Mouse (Mus musculus) myocyte (in vitro differentiated cells): Measurements from ENCODE around the gene Arfip2. TPM values are rescaled to one million over a fixed set of nuclear protein-coding genes. Genes with fewer than 3 reads are reported as not detected.
A peak's percentile ranks its signal among the peaks of the same experiment; 100 is the strongest.

Source experiments
- H3K27me3 ChIP-seq: one replicate; pipeline ENCODE4 v1.6.1; 2011; ENCODE audit not compliant: control insufficient read depth, insufficient read depth, insufficient read length
- H3K36me3 ChIP-seq: one replicate; pipeline ENCODE4 v1.6.1; 2011; ENCODE audit not compliant: control insufficient read depth, insufficient read depth
- H3K4me2 ChIP-seq: one replicate; pipeline ENCODE4 v1.6.1; 2011; ENCODE audit warnings: low read depth, control low read depth
- H3K4me3 ChIP-seq: one replicate; pipeline ENCODE4 v1.5.1; 2011; ENCODE audit warnings: mild to moderate bottlenecking, control low read depth, moderate library complexity
- H3K79me2 ChIP-seq: one replicate; pipeline ENCODE4 v1.6.1; 2011; ENCODE audit not compliant: control insufficient read depth, insufficient read depth
- H3ac ChIP-seq: one replicate; pipeline ENCODE4 v1.6.1; 2011; ENCODE audit not compliant: control insufficient read depth, insufficient read length
- CEBPB ChIP-seq: IDR thresholded peaks from 2 replicates; pipeline ENCODE4 v1.6.1; 2011; ENCODE audit warnings: mild to moderate bottlenecking, moderate library complexity; ENCODE audit not compliant: poor library complexity, insufficient read depth, severe bottlenecking
- E2F4 ChIP-seq: IDR thresholded peaks from one replicate; pipeline ENCODE4 v1.6.1; 2011; ENCODE audit warnings: mild to moderate bottlenecking, control low read depth, moderate library complexity; ENCODE audit not compliant: insufficient read depth
- MAX ChIP-seq: IDR thresholded peaks from one replicate; pipeline ENCODE4 v1.6.1; 2011; ENCODE audit warnings: low read depth, mild to moderate bottlenecking, control low read depth
- MYOD1 ChIP-seq, 3 experiments: IDR thresholded peaks; one replicate each; pipeline ENCODE4 v1.6.1; 2011; ENCODE audit warnings: control low read depth in 2 of 3, low read depth in 2 of 3, mild to moderate bottlenecking in 2 of 3, moderate library complexity in 1 of 3; ENCODE audit not compliant: insufficient read length in 2 of 3, control insufficient read depth in 1 of 3
- MYOG ChIP-seq, 3 experiments: IDR thresholded peaks; one replicate each; pipeline ENCODE4 v1.6.1; 2011; ENCODE audit warnings: control low read depth in 2 of 3, low read depth in 2 of 3, mild to moderate bottlenecking in 2 of 3; ENCODE audit not compliant: insufficient read length in 2 of 3, control insufficient read depth in 1 of 3, insufficient read depth in 1 of 3
- POLR2A ChIP-seq: IDR thresholded peaks from one replicate; pipeline ENCODE4 v1.6.1; 2011; ENCODE audit warnings: low read depth, mild to moderate bottlenecking, control low read depth, moderate library complexity; ENCODE audit not compliant: insufficient read length
- POLR2AphosphoS2 ChIP-seq: IDR thresholded peaks from one replicate; pipeline ENCODE4 v1.6.1; 2011; ENCODE audit warnings: low read depth, control low read depth; ENCODE audit not compliant: insufficient read length
- REST ChIP-seq: IDR thresholded peaks from one replicate; pipeline ENCODE4 v1.6.1; 2011; ENCODE audit warnings: mild to moderate bottlenecking, control low read depth, moderate library complexity; ENCODE audit not compliant: insufficient read depth, insufficient read length
- SRF ChIP-seq: IDR thresholded peaks from one replicate; pipeline ENCODE4 v1.6.1; 2011; ENCODE audit warnings: low read depth; ENCODE audit not compliant: control insufficient read depth, insufficient read length
- TCF12 ChIP-seq: IDR thresholded peaks from one replicate; pipeline ENCODE4 v1.6.1; 2011; ENCODE audit warnings: mild to moderate bottlenecking, control low read depth; ENCODE audit not compliant: poor library complexity, insufficient read depth, severe bottlenecking
- TCF3 ChIP-seq: IDR thresholded peaks from one replicate; pipeline ENCODE4 v1.6.1; 2011; ENCODE audit warnings: low read depth, control low read depth; ENCODE audit not compliant: insufficient read length
- USF1 ChIP-seq: IDR thresholded peaks from one replicate; pipeline ENCODE4 v1.6.1; 2011; ENCODE audit warnings: low read depth, mild to moderate bottlenecking, control low read depth, moderate library complexity
- polyA plus RNA-seq: library from polyadenylated mRNA; unstranded; fragments of >200 nt; fragmentation: generic; extraction: Trizol; gene quantifications from one replicate; pipeline ENCODE4 v1.2.1, GENCODE M21; 2012; ENCODE audit warnings: missing spikeins

Arfip2 gene
- polyA plus RNA-seq, 1 experiment: 28.4 TPM

GRCm38 (mm10) chr7:105639756-105640155 lies 460 bp downstream of the Arfip2 start, which contains the start of gene Timm10b:
Gene Timm10b (plus strand): TSS chr7:105640056.
- Histone ChIP-seq H3K27me3 (no peaks in the 10 kb centered on the region), H3ac (peak within 1 kb of the TSS; percentile 75), H3K4me2 (peak within 1 kb of the TSS; percentile 96), H3K4me3 (peak within 1 kb of the TSS; percentile 96), H3K36me3 (peaks cover 16% of the 10 kb centered on the region), H3K79me2 (peaks cover 25% of the 10 kb centered on the region)
- TF ChIP-seq TCF12 (no peak), E2F4 (no peak), CEBPB (no peak), REST (no peak), MYOG (IDR thresholded peaks at IDR 0.05; ENCODE audit: control insufficient read depth in 1 of 3, insufficient read depth in 1 of 3, insufficient read length in 2 of 3, low read depth in 2 of 3) (no peak), USF1 (no peak), SRF (no peak), TCF3 (no peak), POLR2A (no peak), MYOD1 (IDR thresholded peaks at IDR 0.05; ENCODE audit: control insufficient read depth in 1 of 3, insufficient read length in 2 of 3, low read depth in 2 of 3) (no peak), MAX (no peak), POLR2AphosphoS2 (no peak)

- TF ChIP-seq SRF (no peak), MAX (no peak), USF1 (no peak), POLR2AphosphoS2 (no peak), POLR2A (no peak), CEBPB (no peak), MYOD1 (IDR thresholded peaks at IDR 0.05; ENCODE audit: control insufficient read depth in 1 of 3, insufficient read length in 2 of 3, low read depth in 2 of 3) (no peak), E2F4 (no peak), MYOG (IDR thresholded peaks at IDR 0.05; ENCODE audit: control insufficient read depth in 1 of 3, insufficient read depth in 1 of 3, insufficient read length in 2 of 3, low read depth in 2 of 3) (no peak), TCF3 (no peak), TCF12 (no peak), REST (no peak)
- peak overlapping the region; percentile 96 for H3K4me3 ChIP-seq
- H3ac ChIP-seq: peak overlapping the region; percentile 75
- peaks cover 13% of the 10 kb centered on the region for H3K36me3 ChIP-seq
- H3K79me2 ChIP-seq: peaks cover 25% of the 10 kb centered on the region
- peak overlapping the region; percentile 96 for H3K4me2 ChIP-seq
- H3K27me3 ChIP-seq: no peaks in the 10 kb centered on the region
Measured at GRCm38 (mm10) chr7:105639304-105639703, 912 bp downstream of the Arfip2 start.

- H3ac ChIP-seq: no peak overlapping the region
- peaks cover 25% of the 10 kb centered on the region for H3K79me2 ChIP-seq
- peak overlapping the region; percentile 96 for H3K4me2 ChIP-seq
- H3K4me3 ChIP-seq: peak overlapping the region; percentile 96
- H3K27me3 ChIP-seq: no peaks in the 10 kb centered on the region
- peaks cover 11% of the 10 kb centered on the region for H3K36me3 ChIP-seq
- no peak for TF ChIP-seq REST
- TF ChIP-seq TCF3: no peak
- no peak for TF ChIP-seq CEBPB
- TF ChIP-seq SRF: no peak
- no peak for TF ChIP-seq MAX
Measured at GRCm38 (mm10) chr7:105638776-105639175, 1.4 kb downstream of the Arfip2 start.

GRCm38 (mm10) chr7:105635726-105636125 lies 4.5 kb downstream of the Arfip2 start:
- Histone ChIP-seq H3K4me3 (no peak overlapping the region), H3ac (no peak overlapping the region), H3K4me2 (no peak overlapping the region), H3K36me3 (peaks cover 4% of the 10 kb centered on the region), H3K27me3 (no peaks in the 10 kb centered on the region), H3K79me2 (peaks cover 35% of the 10 kb centered on the region)
- TF ChIP-seq POLR2A (no peak), CEBPB (no peak), SRF (no peak), MYOG (IDR thresholded peaks at IDR 0.05; ENCODE audit: control insufficient read depth in 1 of 3, insufficient read depth in 1 of 3, insufficient read length in 2 of 3, low read depth in 2 of 3) (no peak), USF1 (no peak), POLR2AphosphoS2 (no peak)

GRCm38 (mm10) chr7:105634272-105634920 lies 5.8 kb downstream of the Arfip2 start:
- TF ChIP-seq USF1 (no peak), MYOG (IDR thresholded peaks at IDR 0.05; ENCODE audit: control insufficient read depth in 1 of 3, insufficient read depth in 1 of 3, insufficient read length in 2 of 3, low read depth in 2 of 3) (no peak), CEBPB (no peak), POLR2A (no peak), E2F4 (no peak), TCF3 (no peak), REST (no peak), MAX (no peak), TCF12 (no peak)
- no peak overlapping the region for H3K4me3 ChIP-seq
- H3K27me3 ChIP-seq: no peaks in the 10 kb centered on the region
- H3K79me2 ChIP-seq: peaks cover 39% of the 10 kb centered on the region
- H3ac ChIP-seq: no peak overlapping the region
- no peak overlapping the region for H3K4me2 ChIP-seq
- peaks cover 4% of the 10 kb centered on the region for H3K36me3 ChIP-seq
